Mouse (Mus musculus): ENCODE results near the gene Slc10a2. TPM values are rescaled to one million over a fixed set of nuclear protein-coding genes. Genes with fewer than 3 reads are reported as not detected.
"Not testable (repeated sequence)": the region's sequence is repeated elsewhere in the genome, so short reads cannot be mapped to it uniquely, and the experiment has no call there.

The Slc10a2 gene
- 0.05 and 0.34 TPM in 2 replicates for polyA plus RNA-seq (2012; rRNA removed)

GRCm38 (mm10) chr8:5105186-5105585 lies at the start of gene Slc10a2:
Gene Slc10a2, minus strand, starts transcription at chr8:5105351.
- no peaks in the 10 kb centered on the region for H3K4me1 ChIP-seq (ENCODE audit: control insufficient read depth, insufficient read depth, low read length)
- TF ChIP-seq CTCF (IDR thresholded peaks at IDR 0.05; ENCODE audit: control insufficient read depth, insufficient read depth, insufficient replicate concordance, low read depth, low read length) = no peak
- TF ChIP-seq POLR2A (IDR thresholded peaks at IDR 0.05; ENCODE audit: control insufficient read depth, low read depth, low read length) = no peak

DNA sequence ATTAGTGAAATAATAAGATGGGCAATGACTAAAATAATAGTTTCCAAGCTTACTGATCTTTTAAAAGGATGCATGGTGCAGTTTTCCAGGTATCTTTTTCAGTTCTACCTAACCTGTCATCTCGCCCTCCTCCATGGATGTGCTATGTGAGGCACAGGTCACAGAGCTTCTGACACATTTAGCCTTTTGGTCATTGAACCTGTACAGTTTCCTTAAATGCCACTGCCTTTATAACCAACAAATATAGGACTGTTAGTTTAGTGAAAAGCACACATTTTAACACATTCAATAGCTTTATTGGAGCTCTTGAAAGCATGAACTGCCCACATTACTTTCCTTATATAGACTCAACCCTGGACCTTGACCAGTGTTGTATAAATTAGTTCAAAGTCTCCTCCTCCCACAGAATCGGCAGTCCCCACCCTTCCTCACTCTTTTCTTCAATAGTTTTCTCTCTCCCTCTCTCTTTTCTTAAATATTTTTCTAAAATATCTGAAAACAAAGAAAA lies 24.2 kb upstream of the Slc10a2 start:
- H3K36me3 ChIP-seq (ENCODE audit: control insufficient read depth, insufficient read depth, low read length) = no peaks in the 10 kb centered on the region
- H3K27ac ChIP-seq (ENCODE audit: control insufficient read depth, insufficient read depth, low read depth, low read length) = no peak overlapping the region
- no peak for TF ChIP-seq POLR2A (IDR thresholded peaks at IDR 0.05; ENCODE audit: control insufficient read depth, low read depth, low read length)
- no peak for TF ChIP-seq CTCF (IDR thresholded peaks at IDR 0.05; ENCODE audit: control insufficient read depth, insufficient read depth, insufficient replicate concordance, low read depth, low read length)
- no peaks in the 10 kb centered on the region for H3K27me3 ChIP-seq (ENCODE audit: control insufficient read depth, insufficient read depth, low read length)
- no peak overlapping the region for H3K4me3 ChIP-seq (ENCODE audit: control insufficient read depth, low read depth, low read length)
- H3K4me1 ChIP-seq (ENCODE audit: control insufficient read depth, insufficient read depth, low read length) = no peaks in the 10 kb centered on the region

More at GRCm38 (mm10) chr8:5105186-5105585, at the start of gene Slc10a2:
- no peak within 1 kb of the TSS for H3K4me3 ChIP-seq (ENCODE audit: control insufficient read depth, low read depth, low read length)
- H3K27me3 ChIP-seq (ENCODE audit: control insufficient read depth, insufficient read depth, low read length) = no peaks in the 10 kb centered on the region
- no peak within 1 kb of the TSS for H3K27ac ChIP-seq (ENCODE audit: control insufficient read depth, insufficient read depth, low read depth, low read length)
- no peaks in the 10 kb centered on the region for H3K36me3 ChIP-seq (ENCODE audit: control insufficient read depth, insufficient read depth, low read length)

- Histone ChIP-seq H3K4me3 (ENCODE audit: control insufficient read depth, low read depth, low read length) (no peak overlapping the region), H3K36me3 (ENCODE audit: control insufficient read depth, insufficient read depth, low read length) (no peaks in the 10 kb centered on the region), H3K4me1 (ENCODE audit: control insufficient read depth, insufficient read depth, low read length) (no peaks in the 10 kb centered on the region), H3K27me3 (ENCODE audit: control insufficient read depth, insufficient read depth, low read length) (no peaks in the 10 kb centered on the region), H3K27ac (ENCODE audit: control insufficient read depth, insufficient read depth, low read depth, low read length) (no peak overlapping the region)
- TF ChIP-seq CTCF (IDR thresholded peaks at IDR 0.05; ENCODE audit: control insufficient read depth, insufficient read depth, insufficient replicate concordance, low read depth, low read length) = peak; percentile 6; the same call in 1 of the 2 replicates
- TF ChIP-seq POLR2A (IDR thresholded peaks at IDR 0.05; ENCODE audit: control insufficient read depth, low read depth, low read length) = no peak
Observed at GRCm38 (mm10) chr8:5106855-5107254, 1.7 kb upstream of the Slc10a2 start.

DNA sequence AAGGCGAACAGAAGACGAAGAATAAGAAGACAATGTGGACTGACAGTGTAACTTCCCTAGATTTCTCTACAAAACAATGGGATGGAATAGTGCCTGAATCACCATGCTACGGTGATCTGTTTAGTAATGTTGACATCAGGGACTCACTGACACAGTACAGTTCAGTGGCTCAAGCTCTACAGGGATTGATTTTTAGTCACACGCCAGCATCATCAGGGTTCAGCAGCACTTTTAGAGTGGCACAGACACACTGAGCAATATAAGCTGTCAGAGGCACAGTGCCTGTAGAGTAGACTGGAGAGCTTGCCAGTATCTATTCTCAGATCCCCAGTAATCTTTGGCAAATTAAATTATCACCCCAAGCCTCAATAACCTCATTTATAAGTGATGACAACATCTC lies 9.8 kb downstream of the Slc10a2 start:
- H3K4me1 ChIP-seq (ENCODE audit: control insufficient read depth, insufficient read depth, low read length) = no peaks in the 10 kb centered on the region
- no peak overlapping the region for H3K27ac ChIP-seq (ENCODE audit: control insufficient read depth, insufficient read depth, low read depth, low read length)

GRCm38 (mm10) chr8:5093991-5094390 lies 11.2 kb downstream of the Slc10a2 start:
- not testable (repeated sequence) for H3K4me1 ChIP-seq (ENCODE audit: control insufficient read depth, insufficient read depth, low read length); H3K36me3 ChIP-seq (ENCODE audit: control insufficient read depth, insufficient read depth, low read length); H3K4me3 ChIP-seq (ENCODE audit: control insufficient read depth, low read depth, low read length); H3K27me3 ChIP-seq (ENCODE audit: control insufficient read depth, insufficient read depth, low read length); H3K27ac ChIP-seq (ENCODE audit: control insufficient read depth, insufficient read depth, low read depth, low read length)

More for the DNA sequence above, 9.8 kb downstream of the Slc10a2 start:
- no peaks in the 10 kb centered on the region for H3K27me3 ChIP-seq (ENCODE audit: control insufficient read depth, insufficient read depth, low read length)
- TF ChIP-seq POLR2A (IDR thresholded peaks at IDR 0.05; ENCODE audit: control insufficient read depth, low read depth, low read length) = no peak
- no peak for TF ChIP-seq CTCF (IDR thresholded peaks at IDR 0.05; ENCODE audit: control insufficient read depth, insufficient read depth, insufficient replicate concordance, low read depth, low read length)
- no peak overlapping the region for H3K4me3 ChIP-seq (ENCODE audit: control insufficient read depth, low read depth, low read length)
- H3K36me3 ChIP-seq (ENCODE audit: control insufficient read depth, insufficient read depth, low read length) = no peaks in the 10 kb centered on the region

DNA sequence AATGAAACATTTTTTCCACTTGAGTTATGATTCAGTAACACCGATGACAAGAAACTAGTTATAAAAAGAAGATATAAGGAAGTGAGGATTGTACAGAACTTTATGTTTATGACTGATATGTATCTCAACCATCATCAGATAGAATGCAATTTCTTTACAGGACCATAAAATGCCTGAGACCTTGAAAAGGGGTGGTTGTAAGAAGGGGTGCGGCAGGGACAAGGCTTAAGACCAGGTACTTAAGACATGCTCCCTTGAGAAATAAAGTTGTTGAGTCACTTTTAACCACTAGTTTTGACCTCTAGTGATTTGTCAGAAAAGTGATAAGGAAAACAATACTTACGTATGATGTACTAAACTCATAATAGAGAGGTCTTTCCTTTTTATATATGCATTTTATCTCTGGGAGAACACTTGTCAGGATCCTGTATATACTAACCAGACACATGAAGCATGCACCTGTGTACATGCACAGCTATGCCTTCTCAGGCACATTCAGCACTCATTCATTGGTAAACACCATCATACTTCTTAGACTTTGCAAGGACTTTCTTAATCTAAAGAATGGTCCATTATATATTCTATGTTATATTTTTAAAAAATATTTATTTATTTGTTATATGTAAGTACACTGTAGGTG lies 31.4 kb downstream of the Slc10a2 start:
- Histone ChIP-seq H3K4me3 (ENCODE audit: control insufficient read depth, low read depth, low read length) (no peak overlapping the region), H3K27ac (ENCODE audit: control insufficient read depth, insufficient read depth, low read depth, low read length) (no peak overlapping the region), H3K4me1 (ENCODE audit: control insufficient read depth, insufficient read depth, low read length) (no peaks in the 10 kb centered on the region), H3K27me3 (ENCODE audit: control insufficient read depth, insufficient read depth, low read length) (no peaks in the 10 kb centered on the region), H3K36me3 (ENCODE audit: control insufficient read depth, insufficient read depth, low read length) (no peaks in the 10 kb centered on the region)
- TF ChIP-seq POLR2A (IDR thresholded peaks at IDR 0.05; ENCODE audit: control insufficient read depth, low read depth, low read length) (no peak), CTCF (IDR thresholded peaks at IDR 0.05; ENCODE audit: control insufficient read depth, insufficient read depth, insufficient replicate concordance, low read depth, low read length) (no peak)

DNA sequence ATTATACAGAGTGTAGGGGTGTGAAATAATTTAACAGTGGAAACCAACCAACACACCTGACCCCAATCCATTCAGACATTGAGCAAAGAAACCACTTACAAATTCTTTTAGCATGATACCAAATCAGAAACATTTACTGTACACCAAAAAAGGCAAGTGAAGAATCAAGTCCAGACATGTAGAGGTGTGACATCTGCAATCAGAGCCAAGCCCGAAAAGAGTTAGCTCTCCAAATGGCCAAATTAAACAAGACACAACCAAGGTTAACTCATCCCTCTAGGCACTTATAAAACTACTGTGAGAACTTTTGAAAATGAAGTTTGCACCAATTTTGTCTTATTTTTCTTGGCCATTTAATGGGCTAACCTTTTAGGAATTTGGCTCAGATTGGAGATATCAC lies 46.3 kb downstream of the Slc10a2 start:
- TF ChIP-seq CTCF (IDR thresholded peaks at IDR 0.05; ENCODE audit: control insufficient read depth, insufficient read depth, insufficient replicate concordance, low read depth, low read length) = no peak
- TF ChIP-seq POLR2A (IDR thresholded peaks at IDR 0.05; ENCODE audit: control insufficient read depth, low read depth, low read length) = no peak
- Histone ChIP-seq H3K27ac (ENCODE audit: control insufficient read depth, insufficient read depth, low read depth, low read length) (no peak overlapping the region), H3K4me3 (ENCODE audit: control insufficient read depth, low read depth, low read length) (no peak overlapping the region)

DNA sequence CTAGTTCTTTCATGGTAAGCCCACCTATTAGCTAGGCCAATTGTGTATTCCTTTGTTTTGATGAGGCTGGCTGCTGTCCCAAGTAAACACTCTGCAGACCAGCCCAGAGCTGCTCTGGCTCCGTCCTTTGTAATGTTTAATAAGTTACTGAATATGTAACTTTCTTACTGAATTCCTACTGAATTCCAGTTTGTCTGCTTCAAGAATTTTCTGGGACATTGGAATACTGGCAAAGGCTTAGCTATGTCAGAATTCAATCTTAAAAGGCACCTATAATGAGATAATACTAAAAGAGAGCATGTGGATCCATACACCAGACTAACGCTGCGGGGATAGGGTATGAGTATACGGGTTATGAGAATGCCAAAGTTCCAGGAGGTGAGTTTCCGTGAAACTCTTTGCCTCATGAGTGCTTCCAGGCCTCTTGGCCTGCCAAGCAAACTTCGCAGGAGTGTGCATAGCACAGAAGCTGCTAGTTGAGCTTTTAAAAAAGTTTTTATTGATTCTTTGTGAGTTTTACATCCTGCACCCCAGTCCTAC lies 60.7 kb downstream of the Slc10a2 start:
- H3K4me1 ChIP-seq (ENCODE audit: control insufficient read depth, insufficient read depth, low read length); H3K4me3 ChIP-seq (ENCODE audit: control insufficient read depth, low read depth, low read length); H3K27me3 ChIP-seq (ENCODE audit: control insufficient read depth, insufficient read depth, low read length); H3K36me3 ChIP-seq (ENCODE audit: control insufficient read depth, insufficient read depth, low read length); H3K27ac ChIP-seq (ENCODE audit: control insufficient read depth, insufficient read depth, low read depth, low read length): not testable (repeated sequence)

More for the DNA sequence above, 46.3 kb downstream of the Slc10a2 start:
- H3K36me3 ChIP-seq (ENCODE audit: control insufficient read depth, insufficient read depth, low read length) = no peaks in the 10 kb centered on the region
- no peaks in the 10 kb centered on the region for H3K27me3 ChIP-seq (ENCODE audit: control insufficient read depth, insufficient read depth, low read length)
- no peaks in the 10 kb centered on the region for H3K4me1 ChIP-seq (ENCODE audit: control insufficient read depth, insufficient read depth, low read length)
